Mouse (Mus musculus) left cerebral cortex, adult 18-20 months (tissue): ENCODE results near the gene H3f3b. TPM values are rescaled to one million over a fixed set of nuclear protein-coding genes. Genes with fewer than 3 reads are reported as not detected.
"Not testable (repeated sequence)": the region's sequence is repeated elsewhere in the genome, so short reads cannot be mapped to it uniquely, and the experiment has no call there.

Experiments
- DNase-seq, 2 experiments: peaks; one replicate each; pipeline ENCODE4 v3.0.0; 2021 to 2022; ENCODE audit warnings: low spot score in 2 of 2, mixed read lengths in 1 of 2
- total RNA-seq, 2 experiments: library from RNA; stranded (reverse); gene quantifications; 2 replicates each; pipeline ENCODE4 v1.2.3; 2021

H3f3b gene
- total RNA-seq, 2 experiments from 2014 or later, result 246 to 269 TPM

GRCm38 (mm10) chr11:116050196-116050595 lies 22.4 kb upstream of the H3f3b start:
- no peak for DNase-seq

- DNase-seq, result no peak
Measured at GRCm38 (mm10) chr11:116049610-116050009, 21.8 kb upstream of the H3f3b start.

- no peak for DNase-seq
Measured at GRCm38 (mm10) chr11:116045173-116045572, 17.4 kb upstream of the H3f3b start.

- no peak for DNase-seq
Measured at GRCm38 (mm10) chr11:116043286-116043685, 15.5 kb upstream of the H3f3b start.

DNA sequence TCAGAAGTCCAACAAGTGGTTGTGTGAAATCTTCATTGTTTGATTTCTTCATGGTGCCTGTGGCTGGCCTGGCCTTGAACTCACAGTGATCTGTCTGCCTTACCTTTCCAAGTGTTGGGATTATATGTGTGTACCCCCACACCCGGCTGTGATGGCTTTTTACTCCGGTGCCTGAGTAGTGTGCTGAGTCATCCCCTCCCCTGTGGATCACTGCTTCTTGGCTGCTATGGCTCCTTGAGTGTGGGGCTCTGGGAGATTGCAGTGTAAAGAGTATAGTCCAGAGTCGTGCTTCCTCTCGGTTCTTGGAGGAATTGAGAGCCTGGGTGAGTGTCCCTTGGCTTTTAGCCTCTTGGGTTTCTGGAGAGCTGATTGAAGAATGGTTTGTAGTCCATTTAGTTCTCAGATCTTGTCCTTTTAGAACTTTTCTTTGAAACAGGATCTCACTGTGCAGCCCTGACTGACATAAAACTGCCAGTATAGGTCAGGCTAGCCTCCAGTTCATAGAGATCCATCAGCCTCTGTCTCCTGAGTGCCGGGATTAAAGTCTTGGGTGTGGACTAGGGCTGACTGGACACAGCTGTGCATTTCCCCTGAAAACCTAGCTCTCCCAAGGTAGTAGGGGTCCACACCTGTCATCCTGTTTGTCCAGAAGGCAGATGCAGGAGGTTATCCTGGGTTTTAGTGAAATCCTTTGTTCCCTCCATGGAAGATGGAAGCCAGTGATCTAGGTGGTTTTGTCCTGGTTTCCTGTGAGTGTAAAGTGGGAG lies 14.8 kb upstream of the H3f3b start:
- DNase-seq, result no peak

DNA sequence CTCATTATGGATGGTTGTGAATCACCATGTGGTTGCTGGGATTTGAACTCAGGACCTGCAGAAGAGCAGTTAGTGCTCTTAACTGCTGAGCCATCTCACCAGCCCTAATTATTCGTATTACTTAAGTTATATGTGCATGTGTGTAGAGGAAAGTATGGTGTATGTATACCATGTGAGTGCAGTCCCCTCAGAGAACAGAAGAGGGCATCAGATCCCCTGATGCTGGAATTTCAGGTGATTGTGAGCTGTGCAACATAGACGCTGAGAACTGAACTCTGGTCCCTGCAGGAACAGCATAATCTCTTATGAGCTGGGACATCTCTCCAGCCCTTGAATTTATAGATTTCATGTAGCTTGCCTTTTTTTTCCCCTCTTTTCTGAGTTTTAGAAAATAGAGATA lies 14.1 kb upstream of the H3f3b start:
- DNase-seq, result no peak

- no peak for DNase-seq
Measured at GRCm38 (mm10) chr11:116040593-116040992, 12.8 kb upstream of the H3f3b start.

GRCm38 (mm10) chr11:116037826-116038225 lies 10.1 kb upstream of the H3f3b start:
- DNase-seq, result no peak

- DNase-seq, result no peak
Measured at GRCm38 (mm10) chr11:116036671-116037070, 8.9 kb upstream of the H3f3b start.

DNA sequence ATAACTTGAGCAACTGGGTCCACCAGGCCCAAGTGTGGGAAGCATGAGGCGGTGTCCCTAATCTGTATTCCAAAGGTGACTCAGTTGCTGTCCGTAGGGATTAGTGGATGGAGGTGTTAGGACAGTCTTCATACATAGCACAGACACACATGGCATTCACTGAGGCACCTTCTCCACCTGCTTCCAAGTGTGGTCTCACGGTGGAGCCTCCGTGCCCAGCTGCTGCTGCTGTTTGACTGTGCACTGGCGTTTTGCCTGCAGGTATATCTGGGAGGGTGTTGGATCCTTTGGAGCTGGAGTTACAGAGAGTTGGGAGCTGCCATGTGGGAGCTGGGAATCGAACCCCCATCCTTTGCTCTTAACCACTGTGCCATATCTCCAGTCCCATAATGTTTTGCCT lies 6.8 kb upstream of the H3f3b start:
- DNase-seq, result no peak

- DNase-seq, result peak in 1 of 2 experiments; percentile 29
Measured at GRCm38 (mm10) chr11:116030898-116031845, 3.4 kb upstream of the H3f3b start.

- DNase-seq, result peak; percentile 96 to 97
Measured at GRCm38 (mm10) chr11:116030088-116030897, 2.5 kb upstream of the H3f3b start, which contains the start of gene Unk. TSS of gene Unk (plus strand) at chr11:116030322.

GRCm38 (mm10) chr11:116029086-116029865 lies 1.5 kb upstream of the H3f3b start:
- no peak for DNase-seq

GRCm38 (mm10) chr11:116028177-116028865 lies 559 bp upstream of the H3f3b start:
- no peak for DNase-seq

GRCm38 (mm10) chr11:116025056-116025845 lies 2.5 kb downstream of the H3f3b start:
- DNase-seq, result no peak

- peak; percentile 90 to 94 for DNase-seq
Measured at GRCm38 (mm10) chr11:116024356-116024808, 3.4 kb downstream of the H3f3b start.

DNA sequence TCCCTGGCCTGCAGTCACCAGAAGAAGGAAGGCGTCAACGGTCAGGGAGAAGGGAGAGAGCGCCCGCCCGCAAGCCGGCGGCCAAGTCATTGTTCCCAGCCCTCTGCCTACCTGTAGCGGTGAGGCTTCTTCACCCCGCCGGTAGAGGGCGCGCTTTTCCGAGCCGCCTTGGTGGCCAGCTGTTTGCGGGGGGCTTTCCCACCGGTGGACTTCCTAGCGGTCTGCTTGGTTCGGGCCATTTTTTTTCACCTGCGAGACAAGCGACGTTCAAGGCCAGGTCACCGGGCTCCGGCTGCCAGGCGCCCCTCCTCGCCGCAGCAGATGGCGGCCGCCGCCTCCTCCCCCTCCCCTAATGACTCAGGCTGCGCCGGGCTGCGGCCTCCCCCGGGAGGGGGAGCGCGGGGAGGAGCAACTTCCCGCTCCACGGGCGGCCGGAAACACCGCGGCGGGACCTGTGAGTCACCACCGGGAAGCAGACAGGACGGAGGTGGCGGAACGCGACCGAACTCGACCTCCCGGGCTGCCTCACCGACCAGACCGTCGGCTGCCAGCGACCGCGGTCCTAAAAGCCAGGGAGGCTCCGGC lies 3.9 kb downstream of the H3f3b start:
- peak; percentile 75 to 78 for DNase-seq

DNA sequence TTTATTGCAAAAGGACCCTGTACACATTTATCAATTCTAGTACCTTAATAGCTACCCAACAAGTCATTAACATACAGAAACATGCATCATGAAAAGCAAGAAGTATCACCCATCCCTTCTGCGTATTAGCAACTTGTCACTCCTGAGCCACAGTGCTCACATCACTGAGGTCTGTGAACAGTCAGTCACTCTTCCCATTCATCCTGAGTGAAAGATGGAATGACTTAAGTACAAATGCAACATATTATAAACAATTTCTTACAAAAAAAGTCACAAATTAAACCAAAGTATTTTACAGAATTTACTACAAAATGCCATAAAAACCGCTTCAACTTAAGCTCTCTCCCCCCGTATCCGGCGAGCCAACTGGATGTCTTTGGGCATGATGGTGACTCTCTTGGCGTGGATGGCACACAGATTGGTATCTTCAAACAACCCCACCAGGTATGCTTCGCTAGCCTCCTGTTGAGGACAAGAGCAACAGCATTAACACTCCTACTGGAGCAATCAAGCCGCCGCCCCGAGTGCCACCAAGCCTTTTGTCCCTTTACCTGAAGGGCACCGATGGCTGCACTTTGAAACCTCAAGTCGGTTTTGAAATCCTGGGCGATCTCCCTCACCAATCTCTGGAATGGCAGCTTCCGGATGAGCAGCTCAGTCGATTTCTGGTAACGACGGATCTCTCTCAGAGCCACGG lies 4.5 kb downstream of the H3f3b start:
- DNase-seq, result not testable (repeated sequence)
